Mouse (Mus musculus) hindbrain, embryonic 11.5 days (tissue): Measurements from ENCODE around the gene Slc32a1. TPM values are rescaled to one million over a fixed set of nuclear protein-coding genes. Genes with fewer than 3 reads are reported as not detected.

Experiments used
- ATAC-seq: fragments of 200-750 bp; cut with Nextera tagmentation; 2 replicates; pipeline ENCODE4 v1.8.0; 2017; ENCODE audit warnings: mild to moderate bottlenecking, moderate TSS enrichment, moderate library complexity; ENCODE audit not compliant: low FRiP score
- DNase-seq: peaks from one replicate; pipeline ENCODE4 v3.0.0-alpha.2; 2015; ENCODE audit warnings: low spot score
- H3K27ac ChIP-seq: fragments of 300-500 bp; sonication (generic); 2 replicates; pipeline ENCODE4 v1.5.1; 2014; ENCODE audit warnings: mild to moderate bottlenecking, low read depth, low read length
- H3K27me3 ChIP-seq: fragments of 300-500 bp; sonication (generic); 2 replicates; pipeline ENCODE4 v1.6.1; 2014; ENCODE audit warnings: mild to moderate bottlenecking, low read length, moderate library complexity, mixed read lengths; ENCODE audit not compliant: control insufficient read depth, insufficient read depth
- H3K36me3 ChIP-seq: fragments of 300-500 bp; sonication (generic); 2 replicates; pipeline ENCODE4 v1.6.1; 2014; ENCODE audit warnings: mild to moderate bottlenecking, low read length, moderate library complexity, mixed read lengths; ENCODE audit not compliant: control insufficient read depth, insufficient read depth
- H3K4me1 ChIP-seq: fragments of 300-500 bp; sonication (generic); replicated peaks from 2 replicates; pipeline ENCODE4 v1.6.1; 2014; ENCODE audit warnings: low read length, mixed read lengths; ENCODE audit not compliant: control insufficient read depth, insufficient read depth
- H3K4me2 ChIP-seq: fragments of 300-500 bp; sonication (generic); replicated peaks from 2 replicates; pipeline ENCODE4 v1.6.1; 2014; ENCODE audit warnings: mild to moderate bottlenecking, low read depth, low read length
- H3K4me3 ChIP-seq: fragments of 300-500 bp; sonication (generic); 2 replicates; pipeline ENCODE4 v1.5.1; 2014; ENCODE audit warnings: low read depth, low read length
- H3K9ac ChIP-seq: fragments of 300-500 bp; sonication (generic); 2 replicates; pipeline ENCODE4 v1.6.1; 2014; ENCODE audit warnings: low read depth, low read length
- H3K9me3 ChIP-seq: fragments of 300-500 bp; sonication (generic); 2 replicates; pipeline ENCODE4 v1.6.1; 2016; ENCODE audit warnings: low read length; ENCODE audit not compliant: control insufficient read depth
- WGBS: fragments of 180-500 bp; shearing (Covaris S2); extraction: QIAGEN DNeasy Blood & Tissue Kit; methylation state at CpG from one replicate; pipeline ENCODE4 v1.1.7; 2014; 5-methylcytosine and 5-hydroxymethylcytosine counted together
- polyA plus RNA-seq: library from polyadenylated mRNA; unstranded; fragments of >200 nt; fragmentation: Nextera tagmentation; extraction: Ambion mirVana; gene quantifications from 2 replicates; pipeline ENCODE4 v1.2.1, GENCODE M21; 2014

Gene Slc32a1
- 1.9 and 2.9 TPM in 2 replicates for polyA plus RNA-seq

DNA sequence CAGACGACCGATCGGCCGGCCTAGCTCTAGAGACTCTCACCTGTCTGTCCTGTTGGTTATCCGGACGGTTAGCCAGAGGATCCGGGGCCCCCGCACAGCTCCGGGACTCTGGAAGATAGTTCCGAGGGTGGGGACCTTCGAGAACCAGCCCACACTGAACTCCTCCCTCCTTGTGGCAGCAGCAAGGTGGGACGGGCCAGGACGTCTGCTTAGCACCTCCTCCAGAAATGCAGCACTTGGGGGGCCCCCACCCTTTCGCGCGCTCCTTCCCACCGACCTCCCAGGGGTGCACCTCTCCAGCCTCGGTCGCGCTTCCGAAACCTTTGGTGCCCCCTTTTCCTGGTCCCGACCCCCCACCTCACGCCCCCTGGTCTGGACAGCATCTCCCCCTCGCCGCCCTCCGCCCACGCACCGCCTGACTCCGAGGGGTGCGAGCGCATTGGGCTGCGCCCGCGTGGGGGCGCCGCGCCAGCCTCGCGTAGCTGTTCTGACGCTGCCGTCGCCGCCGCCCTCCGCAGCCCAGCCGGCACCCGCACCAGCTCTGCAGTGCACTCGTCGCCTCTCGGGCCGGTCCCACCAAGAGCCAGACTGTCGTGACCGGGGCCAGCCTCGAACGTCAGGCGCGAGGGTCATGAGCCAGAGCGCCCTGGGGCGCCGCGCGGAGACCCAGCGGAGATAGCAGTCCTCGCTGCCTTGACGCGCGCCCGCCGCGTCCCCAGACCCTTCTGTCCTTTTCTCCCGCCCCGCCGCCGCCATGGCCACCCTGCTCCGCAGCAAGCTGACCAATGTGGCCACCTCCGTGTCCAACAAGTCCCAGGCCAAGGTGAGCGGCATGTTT is at the start of gene Slc32a1:
Gene Slc32a1, plus strand, starts transcription at position 280 of the 838 bp plus-strand sequence.
- Histone ChIP-seq H3K9ac (peak within 1 kb of the TSS; percentile 63), H3K36me3 (no peaks in the 10 kb centered on the region), H3K27me3 (peaks cover 89% of the 10 kb centered on the region), H3K27ac (peak within 1 kb of the TSS; percentile 77), H3K4me1 (peaks cover 5% of the 10 kb centered on the region; the same call in 1 of the 2 replicates), H3K4me3 (peak within 1 kb of the TSS; percentile 37), H3K4me2 (peak within 1 kb of the TSS; percentile 35), H3K9me3 (no peaks in the 10 kb centered on the region)
- DNase-seq: peak; percentile 63
- ATAC-seq: peak; percentile 13; the same call in 1 of the 2 replicates
- WGBS: 1% methylated on average over 69 of the region's 77 CpGs

DNA sequence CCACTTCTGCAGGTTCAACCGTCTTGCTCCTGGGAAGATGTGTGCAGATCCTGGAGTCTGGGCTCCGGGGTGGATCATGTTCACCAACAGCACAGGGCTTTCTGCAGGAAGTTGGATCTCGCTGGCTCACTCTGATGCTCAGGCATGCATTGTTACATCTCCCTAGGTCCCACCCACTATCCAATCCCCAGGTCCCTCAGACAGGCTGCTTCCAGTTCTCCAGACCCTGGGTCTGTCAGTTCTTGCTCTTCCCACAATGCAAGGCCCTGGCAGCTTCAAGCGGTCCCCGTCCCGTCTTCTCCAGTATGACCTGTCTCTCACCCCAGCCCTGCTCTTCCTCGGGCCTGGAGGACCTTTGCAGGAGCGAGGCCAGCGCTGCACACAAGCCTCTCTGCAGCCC is 49.8 kb upstream of the Slc32a1 start:
- Histone ChIP-seq H3K4me2 (no peak overlapping the region), H3K27me3 (no peaks in the 10 kb centered on the region; the same call in 1 of the 2 replicates), H3K36me3 (no peaks in the 10 kb centered on the region), H3K9ac (no peak overlapping the region), H3K4me3 (no peak overlapping the region), H3K9me3 (no peaks in the 10 kb centered on the region), H3K4me1 (peaks cover 9% of the 10 kb centered on the region), H3K27ac (peak overlapping the region; percentile 56)
- DNase-seq (no peak), ATAC-seq (no peak)
- 25% methylated on average over 9 of the region's 9 CpGs for WGBS

DNA sequence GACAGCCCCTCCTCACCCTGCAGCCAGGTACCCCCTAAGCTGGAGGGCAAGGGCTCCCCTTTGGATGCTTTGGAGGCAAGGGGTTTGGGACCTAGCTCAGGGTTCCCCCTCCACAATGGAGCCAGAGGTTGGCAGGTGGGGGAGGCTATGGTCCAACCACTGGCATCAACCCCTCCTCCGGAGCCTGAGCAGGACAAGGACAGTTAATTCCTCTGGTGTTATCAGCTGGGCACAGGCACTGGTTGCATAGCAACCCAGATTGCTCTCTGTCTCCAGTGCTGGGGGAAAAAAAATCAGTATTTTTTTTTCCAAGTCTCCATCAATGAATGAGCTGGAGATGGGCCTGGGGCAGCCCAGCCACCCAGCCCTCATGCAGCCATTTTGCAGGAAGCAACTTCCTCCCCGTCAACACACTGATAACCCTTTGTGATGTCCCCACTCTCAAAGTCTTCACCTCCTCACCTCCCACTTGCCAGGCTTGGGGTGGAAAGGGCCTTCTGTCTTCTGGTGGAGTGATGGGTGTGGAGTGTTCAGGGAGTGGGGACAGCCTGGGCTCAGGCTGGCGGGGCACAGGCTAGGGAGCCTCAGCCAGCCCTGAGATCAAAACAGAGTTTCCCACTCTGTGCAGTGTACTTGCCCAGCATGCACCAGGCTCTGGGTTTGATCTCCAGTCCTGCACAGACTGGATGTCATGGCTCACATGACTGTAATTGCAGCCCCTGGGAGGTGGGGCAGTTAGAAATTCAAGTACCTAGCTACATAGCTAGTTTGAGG is 49.0 kb upstream of the Slc32a1 start:
- H3K9me3 ChIP-seq: no peaks in the 10 kb centered on the region
- peak overlapping the region; percentile 56 for H3K27ac ChIP-seq
- ATAC-seq (peak; percentile 44), DNase-seq (no peak)
- 50% methylated on average over 3 of the region's 3 CpGs for WGBS
- no peaks in the 10 kb centered on the region; the same call in 1 of the 2 replicates for H3K27me3 ChIP-seq
- no peak overlapping the region for H3K9ac ChIP-seq
- H3K36me3 ChIP-seq: no peaks in the 10 kb centered on the region
- H3K4me2 ChIP-seq: no peak overlapping the region
- peaks cover 6% of the 10 kb centered on the region for H3K4me1 ChIP-seq
- no peak overlapping the region for H3K4me3 ChIP-seq

DNA sequence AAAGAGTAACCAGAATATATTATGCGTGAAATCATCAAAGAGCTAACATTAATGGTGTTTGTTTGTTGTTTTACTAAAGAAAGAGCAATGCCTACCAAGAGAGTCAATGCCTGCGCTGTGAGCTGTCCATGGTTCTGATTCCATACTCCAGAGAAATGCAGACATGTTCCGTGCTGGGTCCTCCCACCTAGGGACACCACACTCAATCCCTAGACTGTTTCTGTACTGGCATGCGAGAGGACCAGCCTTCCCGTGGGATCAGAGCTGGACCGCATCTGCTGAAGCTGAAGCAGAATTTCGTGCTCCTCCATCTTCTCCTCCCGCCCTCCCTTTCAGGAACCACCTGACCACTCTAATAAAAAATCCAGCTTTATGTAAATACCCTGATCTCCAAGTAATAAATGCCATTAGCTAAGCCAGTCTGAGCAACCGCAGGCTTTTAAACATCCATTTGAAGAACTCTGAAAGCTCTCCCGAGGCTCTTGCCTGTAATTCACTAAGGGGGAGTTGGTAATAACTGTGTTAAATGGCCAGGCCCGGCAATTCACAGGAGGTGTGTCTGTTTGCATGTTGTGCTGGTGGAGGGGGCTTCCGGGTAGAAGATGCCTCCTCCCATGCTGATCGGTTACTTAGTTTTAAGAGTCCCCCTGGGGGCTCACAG is 40.0 kb upstream of the Slc32a1 start:
- Histone ChIP-seq H3K9me3 (no peaks in the 10 kb centered on the region), H3K9ac (no peak overlapping the region), H3K27me3 (no peaks in the 10 kb centered on the region; the same call in 1 of the 2 replicates), H3K4me2 (no peak overlapping the region), H3K4me1 (no peaks in the 10 kb centered on the region), H3K36me3 (no peaks in the 10 kb centered on the region), H3K27ac (no peak overlapping the region), H3K4me3 (no peak overlapping the region)
- ATAC-seq (no peak), DNase-seq (peak; percentile 64)
- 27% methylated on average over 13 of the region's 13 CpGs for WGBS

DNA sequence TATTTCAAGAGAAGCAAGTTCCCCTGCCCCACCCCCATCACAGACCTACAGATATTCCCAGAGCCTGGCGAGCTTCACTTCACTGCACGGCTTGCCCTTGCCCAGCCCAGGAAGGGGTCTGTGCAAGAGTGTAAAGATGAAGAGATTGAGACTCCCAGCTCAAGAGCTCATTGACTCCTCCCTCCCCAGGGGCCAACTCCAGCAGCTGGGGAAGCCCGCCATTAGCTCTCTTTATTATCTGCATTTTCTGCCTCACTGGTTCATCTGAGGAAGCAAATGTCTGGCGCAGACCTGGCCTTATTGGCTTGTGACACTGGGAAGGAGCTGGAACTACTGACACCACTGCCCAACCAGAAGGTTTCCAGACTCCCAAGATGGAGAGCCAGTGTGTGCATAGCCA is 30.6 kb upstream of the Slc32a1 start:
- Histone ChIP-seq H3K4me2 (no peak overlapping the region), H3K36me3 (no peaks in the 10 kb centered on the region), H3K9ac (no peak overlapping the region), H3K27ac (0 out of 2 replicates have a peak overlapping the region, but pooled peaks have one; percentile 2), H3K4me1 (no peaks in the 10 kb centered on the region), H3K4me3 (no peak overlapping the region), H3K9me3 (no peaks in the 10 kb centered on the region), H3K27me3 (no peaks in the 10 kb centered on the region)
- DNase-seq (peak; percentile 40), ATAC-seq (peak; percentile 70)
- WGBS: 51% methylated on average over 4 of the region's 4 CpGs

DNA sequence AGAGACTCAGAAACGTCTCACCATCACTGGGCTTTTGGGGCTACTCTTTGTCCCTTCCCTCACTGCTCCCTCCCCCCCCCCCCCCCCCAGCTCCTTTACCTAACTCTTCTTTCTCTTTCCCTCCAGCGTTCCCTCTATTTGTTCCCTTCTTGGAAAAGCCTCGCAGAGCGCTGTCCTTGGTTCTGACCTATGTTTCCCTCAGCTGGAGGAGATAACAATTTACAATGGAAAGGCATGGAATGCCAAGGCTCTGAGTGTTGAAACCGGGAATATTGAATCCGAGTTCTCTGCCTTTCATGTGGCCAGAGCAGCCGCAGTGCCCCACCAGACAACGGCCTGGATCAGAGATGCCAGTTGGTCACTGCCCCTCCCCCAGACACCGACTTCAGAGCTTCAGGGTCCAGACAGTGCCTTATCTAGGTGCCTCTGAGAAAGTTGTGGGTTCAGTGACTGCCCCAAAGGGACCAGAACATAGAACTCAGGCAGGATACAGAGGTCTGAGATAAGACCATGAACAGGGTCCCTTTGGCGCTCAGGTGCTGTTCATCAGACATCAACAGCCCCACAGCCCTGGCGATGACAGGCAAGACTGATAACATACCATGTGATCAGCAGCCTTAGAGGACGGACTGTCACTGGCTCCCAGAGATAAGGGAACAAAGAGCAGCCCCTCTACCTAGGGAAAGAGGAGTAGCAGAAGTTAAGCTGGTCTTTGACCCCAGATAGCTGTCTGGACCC is 25.8 kb upstream of the Slc32a1 start:
- WGBS: 13% methylated on average over 12 of the region's 12 CpGs
- H3K36me3 ChIP-seq: no peaks in the 10 kb centered on the region
- no peak overlapping the region for H3K4me3 ChIP-seq
- no peaks in the 10 kb centered on the region for H3K4me1 ChIP-seq
- H3K9ac ChIP-seq: no peak overlapping the region
- H3K9me3 ChIP-seq: no peaks in the 10 kb centered on the region
- H3K4me2 ChIP-seq: no peak overlapping the region
- ATAC-seq (peak; percentile 38; the same call in 1 of the 2 replicates), DNase-seq (peak; percentile 54)
- H3K27me3 ChIP-seq: no peaks in the 10 kb centered on the region
- no peak overlapping the region for H3K27ac ChIP-seq

DNA sequence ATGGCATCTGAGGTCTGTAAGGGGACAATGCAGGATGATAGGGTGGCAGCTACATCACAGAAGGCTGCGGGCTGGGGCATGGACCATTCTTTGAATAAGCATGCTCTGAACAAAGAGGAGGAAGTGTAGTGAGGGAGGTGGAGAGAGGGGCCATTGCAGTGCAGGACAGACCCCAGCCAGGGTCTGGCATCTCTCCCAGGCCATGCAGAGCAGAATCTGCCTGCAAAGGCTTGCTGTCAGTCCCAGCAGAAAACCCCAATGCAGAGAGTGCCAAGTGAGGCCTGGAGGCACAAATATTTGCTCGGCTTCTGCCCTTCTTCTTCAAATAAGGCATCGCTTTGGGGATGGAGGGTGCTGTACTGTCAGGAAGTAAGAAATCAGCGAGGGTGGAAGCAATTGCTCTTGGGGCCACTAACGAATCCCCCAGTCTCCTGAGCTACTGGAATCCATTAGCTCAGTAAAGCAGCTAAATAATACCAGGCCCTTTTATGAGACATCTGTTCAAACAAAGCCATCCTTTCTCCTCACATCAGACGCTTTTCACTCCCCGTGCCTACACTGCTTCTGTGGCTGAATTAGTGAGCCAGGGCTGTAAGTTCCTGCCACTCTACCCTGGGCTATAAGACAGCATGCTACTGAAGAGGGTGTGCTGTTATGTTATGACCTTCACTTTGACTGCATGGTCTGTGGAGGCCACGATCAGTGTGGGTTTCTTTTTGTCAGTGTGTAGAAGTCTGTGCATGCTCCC is 21.9 kb upstream of the Slc32a1 start:
- no peaks in the 10 kb centered on the region for H3K4me1 ChIP-seq
- H3K4me2 ChIP-seq: no peak overlapping the region
- 34% methylated on average over 8 of the region's 8 CpGs for WGBS
- no peaks in the 10 kb centered on the region for H3K9me3 ChIP-seq
- ATAC-seq (no peak), DNase-seq (no peak)
- 0 out of 2 replicates have a peak overlapping the region, but pooled peaks have one; percentile 2 for H3K27ac ChIP-seq
- H3K9ac ChIP-seq: no peak overlapping the region
- H3K36me3 ChIP-seq: no peaks in the 10 kb centered on the region
- no peaks in the 10 kb centered on the region for H3K27me3 ChIP-seq
- no peak overlapping the region for H3K4me3 ChIP-seq
